Comparison of ENCODE assay signal across 8 mouse cellular contexts in the genomic region with DNA sequence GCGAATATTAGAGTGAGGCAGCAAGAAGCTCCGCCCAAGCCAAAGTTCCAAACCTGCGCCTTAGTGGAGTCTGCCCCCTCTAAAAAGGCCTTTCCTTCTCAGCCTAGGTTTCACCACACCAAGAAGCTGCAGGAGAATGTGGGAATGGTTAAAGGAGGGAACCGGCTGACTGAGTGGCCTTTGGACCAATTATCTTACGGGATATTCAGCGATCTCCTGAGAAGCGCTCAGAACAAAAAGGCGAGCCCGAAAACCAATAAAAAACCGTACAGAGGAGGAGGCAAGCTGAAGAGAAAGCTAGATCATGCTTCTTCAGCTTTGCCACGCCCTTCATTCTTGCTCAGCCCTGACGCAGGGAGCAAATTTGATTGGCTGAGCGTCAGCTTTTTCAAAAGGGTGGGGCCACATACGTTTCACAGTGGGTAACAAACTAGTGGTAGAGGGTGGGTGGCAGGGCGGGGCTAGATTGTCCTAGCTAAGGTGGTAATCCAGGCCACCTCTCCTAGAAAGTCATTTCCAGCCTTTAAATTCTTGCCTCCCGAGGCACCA. TPM values are rescaled to one million over a fixed set of nuclear protein-coding genes. Genes with fewer than 3 reads are reported as not detected.
A peak's percentile ranks its signal among the peaks of the same experiment; 100 is the strongest.
DNase-seq lines count a peak whose midpoint lies in the region; ATAC-seq and TF ChIP-seq lines count a peak whose summit lies in the region.

Cdk16 (plus strand) TSS at position 436 of the 549 bp plus-strand sequence.

- DNase-seq in A20 (ENCODE audit: low read depth, low spot score) = peak; percentile 90
- DNase-seq in heart, adult 8-10 months (ENCODE audit: low spot score) = peak; percentile 91
- DNase-seq in liver, adult 2 months (ENCODE audit: extremely low read depth, low read depth, low spot score) = peak; percentile 89
- DNase-seq in splenic B cell, adult 2 months (ENCODE audit: low read depth, low spot score) = peak; percentile 93

- H3K9me3 ChIP-seq in embryonic facial prominence, embryonic 15.5 days (replicated peaks) = no peaks in the 10 kb centered on the region
- H3K9me3 ChIP-seq in kidney, embryonic 16.5 days (ENCODE audit: low read length) = no peaks in the 10 kb centered on the region

- peak within 1 kb of the TSS; percentile 90 for H3K4me3 ChIP-seq in bone marrow, adult 2 months (replicated peaks; ENCODE audit: control insufficient read depth, low read depth, low read length)
- peak within 1 kb of the TSS; percentile 64 for H3K4me3 ChIP-seq in embryonic facial prominence, embryonic 15.5 days (replicated peaks)
- peak within 1 kb of the TSS; percentile 70 for H3K4me3 ChIP-seq in kidney, embryonic 16.5 days (ENCODE audit: low read length)
- peak within 1 kb of the TSS; percentile 83 for H3K4me3 ChIP-seq in liver, adult 2 months (ENCODE audit: insufficient read depth, low read depth, low read length)
- H3K4me3 ChIP-seq in myocyte = peak within 1 kb of the TSS; percentile 42

- peak within 1 kb of the TSS; percentile 96 for H3K27ac ChIP-seq in bone marrow, adult 2 months (ENCODE audit: control insufficient read depth, insufficient read depth, low read depth, low read length, poor library complexity)
- H3K27ac ChIP-seq in embryonic facial prominence, embryonic 15.5 days (replicated peaks) = peak within 1 kb of the TSS; percentile 95
- peak within 1 kb of the TSS; percentile 96 for H3K27ac ChIP-seq in kidney, embryonic 16.5 days (ENCODE audit: low read length)
- H3K27ac ChIP-seq in liver, adult 2 months (replicated peaks; ENCODE audit: insufficient read depth, low read depth, low read length) = peak within 1 kb of the TSS; percentile 94

- H3K4me2 ChIP-seq in embryonic facial prominence, embryonic 15.5 days (replicated peaks) = peak within 1 kb of the TSS; percentile 60
- H3K4me2 ChIP-seq in kidney, embryonic 16.5 days (replicated peaks; ENCODE audit: low read depth, low read length) = peak within 1 kb of the TSS; percentile 71
- H3K4me2 ChIP-seq in myocyte (ENCODE audit: low read depth) = peak within 1 kb of the TSS; percentile 98

- H3K4me1 ChIP-seq in bone marrow, adult 2 months (ENCODE audit: control insufficient read depth, insufficient read depth, low read length) = no peaks in the 10 kb centered on the region
- no peaks in the 10 kb centered on the region for H3K4me1 ChIP-seq in embryonic facial prominence, embryonic 15.5 days
- H3K4me1 ChIP-seq in kidney, embryonic 16.5 days (ENCODE audit: insufficient read depth, low read length) = peaks cover 14% of the 10 kb centered on the region
- peaks cover 3% of the 10 kb centered on the region for H3K4me1 ChIP-seq in liver, adult 2 months (ENCODE audit: control insufficient read depth, insufficient read depth, low read length)

- no peak for TF ChIP-seq POLR2A in bone marrow, adult 2 months (IDR thresholded peaks at IDR 0.05; ENCODE audit: borderline replicate concordance, control insufficient read depth, low read depth, low read length)
- TF ChIP-seq POLR2A in liver, adult 2 months (IDR thresholded peaks at IDR 0.05; ENCODE audit: extremely low read depth, insufficient read depth, low read length) = no peak
- no peak for TF ChIP-seq POLR2A in myocyte (IDR thresholded peaks at IDR 0.05; ENCODE audit: insufficient read length, low read depth)

- peak; percentile 95 for ATAC-seq in embryonic facial prominence, embryonic 15.5 days (ENCODE audit: insufficient number of reproducible peaks, low FRiP score, low TSS enrichment, low read depth)
- ATAC-seq in kidney, embryonic 16.5 days (ENCODE audit: low FRiP score, low TSS enrichment) = peak; percentile 96

- H3K79me2 ChIP-seq in liver, adult 2 months (ENCODE audit: control insufficient read depth, insufficient read depth, low read length) = peaks cover 12% of the 10 kb centered on the region; the same call in 1 of the 2 replicates
- peaks cover 40% of the 10 kb centered on the region for H3K79me2 ChIP-seq in myocyte (ENCODE audit: control insufficient read depth, insufficient read depth)

- peak within 1 kb of the TSS; percentile 90 for H3ac ChIP-seq in myocyte (ENCODE audit: control insufficient read depth, insufficient read length)

- peak within 1 kb of the TSS; percentile 70 for H3K9ac ChIP-seq in embryonic facial prominence, embryonic 15.5 days
- H3K9ac ChIP-seq in kidney, embryonic 16.5 days (replicated peaks; ENCODE audit: low read length) = peak within 1 kb of the TSS; percentile 88
- peak within 1 kb of the TSS; percentile 92 for H3K9ac ChIP-seq in liver, adult 2 months (ENCODE audit: low read depth, low read length)

- H3K36me3 ChIP-seq in embryonic facial prominence, embryonic 15.5 days = peaks cover 6% of the 10 kb centered on the region; the same call in 1 of the 2 replicates
- peaks cover 10% of the 10 kb centered on the region; the same call in 1 of the 2 replicates for H3K36me3 ChIP-seq in kidney, embryonic 16.5 days (ENCODE audit: insufficient read depth, low read length)
- no peaks in the 10 kb centered on the region for H3K36me3 ChIP-seq in liver, adult 2 months (ENCODE audit: control insufficient read depth, insufficient read depth, low read length)
- peaks cover 4% of the 10 kb centered on the region for H3K36me3 ChIP-seq in myocyte (ENCODE audit: control insufficient read depth, insufficient read depth)
- no peaks in the 10 kb centered on the region for H3K36me3 ChIP-seq in splenic B cell, adult 2 months (ENCODE audit: control insufficient read depth, insufficient read depth, low read length, poor library complexity, severe bottlenecking)

- WGBS in bone marrow, adult 2 months = 13% methylated on average over 16 of the region's 16 CpGs
- 20% methylated on average over 16 of the region's 16 CpGs for WGBS in embryonic facial prominence, embryonic 15.5 days
- WGBS in kidney, embryonic 16.5 days = 23% methylated on average over 16 of the region's 16 CpGs
- 0% methylated on average over 16 of the region's 16 CpGs for WGBS in liver, adult 2 months

- H3K27me3 ChIP-seq in embryonic facial prominence, embryonic 15.5 days = no peaks in the 10 kb centered on the region
- no peaks in the 10 kb centered on the region for H3K27me3 ChIP-seq in kidney, embryonic 16.5 days (ENCODE audit: insufficient read depth, low read length)
- no peaks in the 10 kb centered on the region for H3K27me3 ChIP-seq in liver, adult 2 months (ENCODE audit: control insufficient read depth, insufficient read depth, low read length)
- no peaks in the 10 kb centered on the region for H3K27me3 ChIP-seq in myocyte (ENCODE audit: control insufficient read depth, insufficient read depth, insufficient read length)
- H3K27me3 ChIP-seq in splenic B cell, adult 2 months (ENCODE audit: control insufficient read depth, insufficient read depth, low read length, poor library complexity, severe bottlenecking) = no peaks in the 10 kb centered on the region

- no peak for TF ChIP-seq CTCF in bone marrow, adult 2 months (IDR thresholded peaks at IDR 0.05; ENCODE audit: control insufficient read depth, insufficient read depth, low read length)
- TF ChIP-seq CTCF in liver, adult 2 months (IDR thresholded peaks at IDR 0.05; ENCODE audit: low read depth, low read length) = no peak

TF ChIP-seq in myocyte, 11 proteins besides CTCF, POLR2A, EP300 and RAD21:
- TF ChIP-seq E2F4 (IDR thresholded peaks at IDR 0.05; ENCODE audit: insufficient read depth) (peak; percentile 43), CEBPB (IDR thresholded peaks at IDR 0.05; ENCODE audit: insufficient read depth, poor library complexity, severe bottlenecking) (no peak)

RNA-seq across cellular contexts. Expression of gene Cdk16, which starts in this region (rescaled TPM):
- 61.5 and 71.7 TPM in 2 replicates for polyA plus RNA-seq in bone marrow, adult 2 months (2011; ENCODE audit: insufficient read depth, insufficient read length, low replicate concordance, missing spikeins)
- polyA plus RNA-seq in embryonic facial prominence, embryonic 15.5 days (2015; fragmentation: Nextera tagmentation; extraction: Ambion mirVana) = 126 and 139 TPM in 2 replicates
- 100 to 1,000 TPM; 112 to 136 (median 121) TPM for total RNA-seq in heart, adult 8-10 months (2022)
- 101 and 110 TPM in 2 replicates for polyA plus RNA-seq in kidney, embryonic 16.5 days (2015; fragmentation: Nextera tagmentation; extraction: Ambion mirVana)
- total RNA-seq in liver, adult 2 months (2014; rRNA removed) = 11.7 and 12.5 TPM in 2 replicates
- 33.0 and 47.5 TPM in 2 replicates for polyA plus RNA-seq in liver, adult 2 months (2012; rRNA removed)
- 113 TPM for polyA plus RNA-seq in myocyte (2012; fragmentation: generic; extraction: Trizol)

Comparison
In these comparisons a context has a peak if more than half of its experiments do, and no peak if none do; other contexts are left out.
1. Peak in every context shown above with its lines: DNase-seq, ATAC-seq, H3K4me3 ChIP-seq and H3K27ac ChIP-seq.